Mouse (Mus musculus): ENCODE measurements around the gene Lrmp. TPM values are rescaled to one million over a fixed set of nuclear protein-coding genes. Genes with fewer than 3 reads are reported as not detected.
"Not testable (repeated sequence)": the region's sequence is repeated elsewhere in the genome, so short reads cannot be mapped to it uniquely, and the experiment has no call there.

Gene Lrmp
- polyA plus RNA-seq, 1 experiment from 2014 or later: 0.75 TPM

GRCm38 (mm10) chr6:145093038-145093622, 22.3 kb upstream of the Lrmp start:
- ATAC-seq; H3K4me2 ChIP-seq (ENCODE audit: low read length); H3K27me3 ChIP-seq (ENCODE audit: control insufficient read depth, insufficient read depth, low read depth, low read length); H3K4me1 ChIP-seq (ENCODE audit: control insufficient read depth, insufficient read depth, low read length); H3K4me3 ChIP-seq (ENCODE audit: low read depth, low read length); H3K9me3 ChIP-seq (replicated peaks; ENCODE audit: control insufficient read depth, low read length, poor library complexity, severe bottlenecking); H3K27ac ChIP-seq (ENCODE audit: low read length); H3K36me3 ChIP-seq (ENCODE audit: control insufficient read depth, insufficient read depth, low read length); H3K9ac ChIP-seq (ENCODE audit: low read depth, low read length): not testable (repeated sequence)
- 54% methylated on average over 7 of the region's 7 CpGs for WGBS

DNA sequence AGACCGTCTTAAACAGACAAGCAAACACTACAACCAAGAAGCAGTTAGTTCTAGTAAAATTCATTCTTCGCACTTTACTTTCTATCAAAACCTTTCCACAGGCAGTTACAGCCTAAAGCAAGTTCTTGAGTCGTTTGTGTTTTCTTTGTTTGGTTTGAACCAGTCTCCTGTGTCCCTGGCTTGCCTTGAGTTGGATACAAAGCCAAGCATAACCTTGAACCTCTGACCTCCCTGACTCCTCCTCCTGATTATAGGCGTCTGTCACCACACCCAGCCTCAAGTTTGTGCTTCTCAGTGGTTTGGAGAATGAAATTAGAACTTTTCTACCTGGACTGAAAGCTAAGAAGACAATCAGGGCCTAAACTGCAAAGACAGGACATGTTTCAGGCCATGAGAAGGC, 21.0 kb upstream of the Lrmp start:
- no peaks in the 10 kb centered on the region for H3K36me3 ChIP-seq (ENCODE audit: control insufficient read depth, insufficient read depth, low read length)
- no peak for ATAC-seq
- H3K4me2 ChIP-seq (ENCODE audit: low read length): no peak overlapping the region
- no peak overlapping the region for H3K9ac ChIP-seq (ENCODE audit: low read depth, low read length)
- 83% methylated on average over 4 of the region's 4 CpGs for WGBS
- H3K27me3 ChIP-seq (ENCODE audit: control insufficient read depth, insufficient read depth, low read depth, low read length): no peaks in the 10 kb centered on the region
- H3K4me1 ChIP-seq (ENCODE audit: control insufficient read depth, insufficient read depth, low read length): no peaks in the 10 kb centered on the region
- H3K4me3 ChIP-seq (ENCODE audit: low read depth, low read length): no peak overlapping the region
- H3K27ac ChIP-seq (ENCODE audit: low read length): no peak overlapping the region
- no peaks in the 10 kb centered on the region for H3K9me3 ChIP-seq (replicated peaks; ENCODE audit: control insufficient read depth, low read length, poor library complexity, severe bottlenecking)

DNA sequence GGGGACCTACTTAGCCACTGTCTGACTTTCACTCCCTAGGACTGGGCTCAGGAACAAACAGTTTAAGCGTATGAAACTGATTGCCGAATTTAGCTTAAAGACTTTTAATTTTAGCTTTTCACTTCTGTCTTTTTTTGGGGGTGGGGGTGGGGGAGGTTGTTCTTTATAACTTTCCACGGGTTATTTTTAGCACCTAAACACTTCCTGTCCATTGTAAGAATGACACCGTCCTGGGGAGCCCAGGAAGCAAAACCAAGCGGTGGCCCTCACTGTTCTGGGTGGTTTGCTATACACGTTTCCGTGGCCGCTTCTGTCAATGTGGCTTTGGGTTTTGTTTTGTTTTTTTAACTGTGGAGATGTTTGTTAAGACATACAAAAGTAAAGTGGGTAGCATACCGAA, 14.5 kb upstream of the Lrmp start:
- H3K27me3 ChIP-seq (ENCODE audit: control insufficient read depth, insufficient read depth, low read depth, low read length): no peaks in the 10 kb centered on the region
- H3K9me3 ChIP-seq (replicated peaks; ENCODE audit: control insufficient read depth, low read length, poor library complexity, severe bottlenecking): no peaks in the 10 kb centered on the region
- H3K9ac ChIP-seq (ENCODE audit: low read depth, low read length): no peak overlapping the region
- no peak for ATAC-seq
- 71% methylated on average over 9 of the region's 9 CpGs for WGBS
- no peak overlapping the region for H3K4me2 ChIP-seq (ENCODE audit: low read length)
- H3K4me1 ChIP-seq (ENCODE audit: control insufficient read depth, insufficient read depth, low read length): no peaks in the 10 kb centered on the region
- H3K4me3 ChIP-seq (ENCODE audit: low read depth, low read length): no peak overlapping the region
- H3K27ac ChIP-seq (ENCODE audit: low read length): no peak overlapping the region
- H3K36me3 ChIP-seq (ENCODE audit: control insufficient read depth, insufficient read depth, low read length): no peaks in the 10 kb centered on the region

GRCm38 (mm10) chr6:145104241-145104939, 11.1 kb upstream of the Lrmp start:
- no peak for ATAC-seq
- no peak overlapping the region for H3K9ac ChIP-seq (ENCODE audit: low read depth, low read length)
- no peak overlapping the region for H3K27ac ChIP-seq (ENCODE audit: low read length)
- no peak overlapping the region for H3K4me2 ChIP-seq (ENCODE audit: low read length)
- H3K9me3 ChIP-seq (replicated peaks; ENCODE audit: control insufficient read depth, low read length, poor library complexity, severe bottlenecking): no peaks in the 10 kb centered on the region
- no peaks in the 10 kb centered on the region for H3K27me3 ChIP-seq (ENCODE audit: control insufficient read depth, insufficient read depth, low read depth, low read length)
- H3K36me3 ChIP-seq (ENCODE audit: control insufficient read depth, insufficient read depth, low read length): no peaks in the 10 kb centered on the region
- no peak overlapping the region for H3K4me3 ChIP-seq (ENCODE audit: low read depth, low read length)
- H3K4me1 ChIP-seq (ENCODE audit: control insufficient read depth, insufficient read depth, low read length): no peaks in the 10 kb centered on the region
- 89% methylated on average over 10 of the region's 10 CpGs for WGBS

DNA sequence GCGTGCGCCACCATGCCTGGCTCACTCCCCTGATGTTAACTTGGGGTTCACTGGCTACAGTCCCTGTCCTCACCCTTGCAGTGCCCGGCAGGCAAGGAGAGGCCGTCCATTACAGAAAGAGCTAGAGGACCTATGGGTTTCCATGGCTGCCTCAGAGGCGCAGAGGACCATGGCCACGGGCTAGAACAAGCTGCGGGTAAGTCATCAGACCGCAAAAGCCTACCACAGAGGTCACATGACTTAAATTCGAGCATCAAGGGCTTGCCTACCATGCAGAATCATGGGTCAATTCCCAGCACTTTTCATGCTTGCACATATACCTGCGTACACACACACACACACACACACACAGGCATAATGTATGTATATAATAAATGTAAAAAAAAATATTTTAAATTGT, 10.0 kb upstream of the Lrmp start:
- Histone ChIP-seq H3K27ac (ENCODE audit: low read length) (no peak overlapping the region), H3K4me2 (ENCODE audit: low read length) (no peak overlapping the region), H3K36me3 (ENCODE audit: control insufficient read depth, insufficient read depth, low read length) (no peaks in the 10 kb centered on the region), H3K9me3 (replicated peaks; ENCODE audit: control insufficient read depth, low read length, poor library complexity, severe bottlenecking) (no peaks in the 10 kb centered on the region), H3K9ac (ENCODE audit: low read depth, low read length) (no peak overlapping the region), H3K27me3 (ENCODE audit: control insufficient read depth, insufficient read depth, low read depth, low read length) (no peaks in the 10 kb centered on the region), H3K4me1 (ENCODE audit: control insufficient read depth, insufficient read depth, low read length) (no peaks in the 10 kb centered on the region), H3K4me3 (ENCODE audit: low read depth, low read length) (no peak overlapping the region)
- WGBS: 95% methylated on average over 10 of the region's 10 CpGs
- no peak for ATAC-seq

GRCm38 (mm10) chr6:145106163-145106842, 9.2 kb upstream of the Lrmp start:
- ATAC-seq: no peak
- WGBS: 94% methylated on average over 5 of the region's 6 CpGs
- Histone ChIP-seq H3K9ac (ENCODE audit: low read depth, low read length) (no peak overlapping the region), H3K4me1 (ENCODE audit: control insufficient read depth, insufficient read depth, low read length) (no peaks in the 10 kb centered on the region), H3K36me3 (ENCODE audit: control insufficient read depth, insufficient read depth, low read length) (no peaks in the 10 kb centered on the region), H3K4me3 (ENCODE audit: low read depth, low read length) (no peak overlapping the region), H3K9me3 (replicated peaks; ENCODE audit: control insufficient read depth, low read length, poor library complexity, severe bottlenecking) (no peaks in the 10 kb centered on the region), H3K4me2 (ENCODE audit: low read length) (no peak overlapping the region), H3K27ac (ENCODE audit: low read length) (no peak overlapping the region), H3K27me3 (ENCODE audit: control insufficient read depth, insufficient read depth, low read depth, low read length) (no peaks in the 10 kb centered on the region)

DNA sequence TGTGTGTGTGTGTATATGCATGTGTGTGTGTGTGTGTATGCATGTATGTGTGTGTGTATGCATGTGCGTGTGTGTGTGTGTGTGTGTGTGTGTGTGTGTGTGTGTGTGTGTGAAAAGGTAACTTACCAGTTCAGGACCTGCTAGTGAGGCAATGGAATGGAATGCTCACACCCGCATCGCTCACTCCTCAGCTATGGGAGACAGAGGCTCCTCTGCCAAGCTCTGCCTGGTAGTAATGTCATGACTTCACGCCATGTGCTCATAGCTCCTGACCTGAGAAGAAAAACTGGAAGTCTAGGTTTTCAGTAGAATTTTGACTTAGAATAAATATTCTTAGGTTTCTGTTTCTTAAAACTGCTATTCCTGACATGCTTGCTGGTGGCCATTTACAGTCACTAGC, 4.7 kb upstream of the Lrmp start:
- Histone ChIP-seq H3K27me3 (ENCODE audit: control insufficient read depth, insufficient read depth, low read depth, low read length) (no peaks in the 10 kb centered on the region), H3K27ac (ENCODE audit: low read length) (no peak overlapping the region), H3K36me3 (ENCODE audit: control insufficient read depth, insufficient read depth, low read length) (no peaks in the 10 kb centered on the region), H3K4me3 (ENCODE audit: low read depth, low read length) (no peak overlapping the region), H3K4me2 (ENCODE audit: low read length) (no peak overlapping the region), H3K4me1 (ENCODE audit: control insufficient read depth, insufficient read depth, low read length) (no peaks in the 10 kb centered on the region), H3K9me3 (replicated peaks; ENCODE audit: control insufficient read depth, low read length, poor library complexity, severe bottlenecking) (no peaks in the 10 kb centered on the region), H3K9ac (ENCODE audit: low read depth, low read length) (no peak overlapping the region)
- 93% methylated on average over 4 of the region's 4 CpGs for WGBS
- ATAC-seq: no peak

DNA sequence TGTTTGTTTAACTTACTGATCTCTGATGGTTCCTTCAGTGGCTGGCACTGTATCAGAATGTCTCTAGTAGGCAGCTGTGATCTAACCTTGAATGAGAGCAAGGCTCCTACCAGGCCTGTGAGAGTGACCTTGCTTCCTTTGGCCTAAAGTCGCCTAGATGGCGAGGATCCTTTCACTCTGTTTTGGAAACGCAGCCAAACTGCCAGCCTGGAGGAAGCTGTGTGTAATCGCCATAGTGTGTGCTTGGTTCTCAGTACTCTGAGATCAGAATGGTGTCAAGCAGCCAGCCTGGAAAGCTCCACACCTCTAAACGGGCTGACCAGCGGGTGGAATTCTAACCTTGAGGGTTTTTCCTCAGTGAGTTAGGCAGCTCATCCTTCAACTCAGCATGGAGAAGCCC, 2.6 kb upstream of the Lrmp start:
- peaks cover 8% of the 10 kb centered on the region for H3K4me1 ChIP-seq (ENCODE audit: control insufficient read depth, insufficient read depth, low read length)
- H3K27ac ChIP-seq (ENCODE audit: low read length): no peak overlapping the region
- no peaks in the 10 kb centered on the region for H3K9me3 ChIP-seq (replicated peaks; ENCODE audit: control insufficient read depth, low read length, poor library complexity, severe bottlenecking)
- ATAC-seq: no peak
- no peaks in the 10 kb centered on the region for H3K36me3 ChIP-seq (ENCODE audit: control insufficient read depth, insufficient read depth, low read length)
- no peak overlapping the region for H3K4me2 ChIP-seq (ENCODE audit: low read length)
- 72% methylated on average over 6 of the region's 6 CpGs for WGBS
- H3K9ac ChIP-seq (ENCODE audit: low read depth, low read length): no peak overlapping the region
- no peaks in the 10 kb centered on the region for H3K27me3 ChIP-seq (ENCODE audit: control insufficient read depth, insufficient read depth, low read depth, low read length)
- H3K4me3 ChIP-seq (ENCODE audit: low read depth, low read length): no peak overlapping the region

GRCm38 (mm10) chr6:145114561-145114960, 892 bp upstream of the Lrmp start:
- Histone ChIP-seq H3K4me3 (ENCODE audit: low read depth, low read length) (no peak overlapping the region), H3K36me3 (ENCODE audit: control insufficient read depth, insufficient read depth, low read length) (no peaks in the 10 kb centered on the region), H3K9ac (ENCODE audit: low read depth, low read length) (no peak overlapping the region), H3K27ac (ENCODE audit: low read length) (no peak overlapping the region), H3K27me3 (ENCODE audit: control insufficient read depth, insufficient read depth, low read depth, low read length) (no peaks in the 10 kb centered on the region), H3K4me2 (ENCODE audit: low read length) (no peak overlapping the region), H3K9me3 (replicated peaks; ENCODE audit: control insufficient read depth, low read length, poor library complexity, severe bottlenecking) (no peaks in the 10 kb centered on the region), H3K4me1 (ENCODE audit: control insufficient read depth, insufficient read depth, low read length) (peaks cover 8% of the 10 kb centered on the region)
- ATAC-seq: no peak
- WGBS: 76% methylated on average over 2 of the region's 2 CpGs

Measured in midbrain, embryonic 16.5 days (tissue).